Mouse (Mus musculus) neural tube, embryonic 10.5 days (tissue): ENCODE measurements around the gene Acsm1.
A peak's percentile ranks its signal among the peaks of the same experiment; 100 is the strongest.

Experiments
- DNase-seq: peaks from one replicate; pipeline ENCODE4 v3.0.0-alpha.2; 2017; ENCODE audit warnings: low spot score; ENCODE audit errors: extremely low spot score

Gene Acsm1

DNA sequence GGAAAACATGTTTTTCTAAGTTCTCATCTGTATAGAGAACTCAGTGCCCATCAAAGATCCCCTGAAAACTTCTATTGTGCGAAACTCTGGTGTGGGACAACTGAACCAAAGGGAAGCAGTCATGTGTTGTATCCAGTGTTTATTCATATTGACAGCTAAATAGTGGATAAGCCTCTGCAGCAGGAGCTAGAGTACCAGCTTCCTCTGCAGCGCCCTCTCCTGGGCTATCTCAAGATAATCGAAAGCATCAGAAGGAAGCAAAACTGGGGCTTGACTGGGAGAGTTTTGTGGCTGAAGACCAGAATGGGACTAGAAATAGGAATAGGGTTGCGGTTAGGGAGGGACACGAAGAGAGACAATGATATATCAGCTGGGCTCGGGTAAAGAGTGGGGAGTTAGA, 64.1 kb downstream of the Acsm1 start:
- no peak for DNase-seq

DNA sequence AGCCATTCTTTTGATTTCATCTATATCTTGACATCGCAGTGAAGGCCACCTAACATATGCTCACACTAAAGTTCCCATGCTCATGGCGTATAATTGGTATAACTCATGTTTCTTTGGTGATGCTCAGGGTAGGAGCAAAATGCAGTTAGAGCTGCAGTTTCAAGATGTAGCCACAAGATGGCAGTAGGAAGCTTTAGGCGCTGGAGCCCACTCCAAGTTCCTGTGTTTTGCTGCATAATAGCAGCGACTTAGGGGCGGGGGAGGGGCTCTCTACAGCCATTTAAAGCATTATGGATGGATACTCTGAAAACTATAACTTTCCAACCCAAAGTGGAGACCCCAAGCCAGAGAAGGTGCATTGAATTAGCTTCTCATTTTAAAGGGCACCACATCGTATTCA, 66.6 kb downstream of the Acsm1 start:
- DNase-seq, result peak; percentile 43

DNA sequence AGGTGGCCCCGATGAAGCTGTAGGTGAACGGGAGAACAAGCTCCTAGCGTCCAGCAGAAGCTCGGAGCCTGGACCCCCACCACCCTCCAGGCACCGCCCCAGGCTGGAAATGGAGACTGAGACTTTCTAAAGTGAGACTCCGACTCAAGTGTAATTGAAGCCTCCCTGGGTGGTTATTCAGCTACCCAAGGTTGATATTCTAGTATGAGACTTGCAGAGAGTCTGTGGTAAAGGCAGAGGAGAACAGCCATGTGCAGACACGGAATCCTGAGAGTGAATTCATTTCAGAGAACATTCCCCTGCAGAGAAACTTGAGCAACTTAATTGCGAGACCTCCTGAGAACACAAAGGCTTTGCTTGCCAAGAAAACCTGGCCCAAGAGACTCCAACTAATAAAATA, 73.3 kb downstream of the Acsm1 start:
- DNase-seq, result no peak

DNA sequence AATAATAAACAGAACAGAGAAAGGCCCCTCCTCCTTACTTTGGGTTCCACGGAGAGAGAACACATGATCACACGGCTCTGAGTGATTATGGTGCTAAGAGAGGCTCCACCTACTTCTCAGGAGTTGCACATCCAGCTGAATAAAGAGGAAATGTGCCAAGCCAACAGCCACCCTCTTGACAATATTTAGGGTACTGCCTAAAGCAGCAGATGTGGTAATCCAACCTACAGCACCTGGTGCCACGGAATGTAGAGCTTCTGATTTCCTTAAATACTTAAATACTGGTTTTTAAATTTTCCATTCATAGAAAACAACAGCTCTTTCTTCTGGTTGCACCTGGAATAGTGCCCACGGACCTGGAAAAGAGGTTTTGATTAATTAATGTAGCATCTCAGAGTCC, 75.9 kb downstream of the Acsm1 start:
- DNase-seq, result no peak

DNA sequence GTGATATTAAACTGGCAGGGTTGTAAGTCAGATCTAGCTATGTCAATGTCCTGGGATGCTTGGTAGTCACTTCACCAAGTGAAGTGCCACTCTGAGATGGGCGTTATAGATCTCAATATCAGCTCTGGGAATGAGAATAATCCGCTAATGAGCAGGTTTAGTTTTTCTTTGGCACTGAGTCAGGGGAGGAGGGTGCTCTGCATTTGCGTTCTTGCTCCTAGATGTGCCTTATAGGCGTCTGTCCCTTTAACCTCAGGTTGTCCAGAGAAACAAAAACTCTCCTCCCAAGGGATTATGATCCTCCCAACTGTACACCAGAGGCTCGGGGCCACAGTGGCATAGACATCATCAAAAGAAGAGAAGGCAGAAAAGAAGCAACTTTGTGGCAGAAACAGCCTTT, 82.9 kb downstream of the Acsm1 start, which contains the start of gene Acsm4:
TSS of gene Acsm4 (plus strand) at position 301 of the 400 bp plus-strand sequence.
- no peak for DNase-seq

DNA sequence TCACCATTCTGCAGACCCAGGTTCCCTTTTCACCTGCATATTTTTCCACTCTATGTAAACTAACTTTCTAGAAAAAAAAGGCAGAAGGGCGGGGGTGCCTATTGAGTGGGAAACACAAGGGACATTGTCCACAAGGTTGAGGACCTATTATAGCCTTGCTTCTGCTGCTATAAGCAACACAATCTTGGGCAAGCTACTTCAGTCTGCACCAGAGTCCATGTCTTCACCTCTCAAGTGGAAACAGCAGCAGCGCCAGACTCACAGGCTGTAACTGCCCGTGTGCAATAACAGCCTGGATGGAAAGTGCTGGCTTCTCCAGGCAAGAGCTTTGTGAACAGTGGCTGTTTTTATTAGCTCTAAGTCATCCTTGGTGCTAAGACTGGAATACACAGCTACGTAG, 85.5 kb downstream of the Acsm1 start:
- no peak for DNase-seq

DNA sequence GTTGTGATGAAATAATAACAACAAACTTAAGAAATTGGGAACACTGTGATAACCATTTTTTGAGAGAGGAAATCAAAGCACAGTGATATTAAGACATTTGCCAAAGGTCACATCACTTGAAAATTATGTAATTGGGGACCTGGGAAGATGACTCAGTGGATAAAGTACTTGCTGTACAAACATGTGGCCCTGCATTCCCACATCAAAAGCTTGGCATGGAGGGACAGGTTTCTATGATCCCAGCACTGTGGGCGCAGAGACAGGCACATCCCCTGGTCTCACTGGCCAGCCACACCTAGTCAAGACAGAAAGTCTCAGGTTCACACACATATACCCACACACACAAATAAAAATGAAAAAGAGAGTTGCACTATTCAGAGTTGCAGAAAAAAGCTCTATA, 88.1 kb downstream of the Acsm1 start:
- DNase-seq, result no peak
